Mouse (Mus musculus): ENCODE data around the gene Prkab1. TPM values are rescaled to one million over a fixed set of nuclear protein-coding genes. Genes with fewer than 3 reads are reported as not detected.
A peak's percentile ranks its signal among the peaks of the same experiment; 100 is the strongest.

Prkab1 gene
- polyA plus RNA-seq, 1 experiment: 48.9 TPM

DNA sequence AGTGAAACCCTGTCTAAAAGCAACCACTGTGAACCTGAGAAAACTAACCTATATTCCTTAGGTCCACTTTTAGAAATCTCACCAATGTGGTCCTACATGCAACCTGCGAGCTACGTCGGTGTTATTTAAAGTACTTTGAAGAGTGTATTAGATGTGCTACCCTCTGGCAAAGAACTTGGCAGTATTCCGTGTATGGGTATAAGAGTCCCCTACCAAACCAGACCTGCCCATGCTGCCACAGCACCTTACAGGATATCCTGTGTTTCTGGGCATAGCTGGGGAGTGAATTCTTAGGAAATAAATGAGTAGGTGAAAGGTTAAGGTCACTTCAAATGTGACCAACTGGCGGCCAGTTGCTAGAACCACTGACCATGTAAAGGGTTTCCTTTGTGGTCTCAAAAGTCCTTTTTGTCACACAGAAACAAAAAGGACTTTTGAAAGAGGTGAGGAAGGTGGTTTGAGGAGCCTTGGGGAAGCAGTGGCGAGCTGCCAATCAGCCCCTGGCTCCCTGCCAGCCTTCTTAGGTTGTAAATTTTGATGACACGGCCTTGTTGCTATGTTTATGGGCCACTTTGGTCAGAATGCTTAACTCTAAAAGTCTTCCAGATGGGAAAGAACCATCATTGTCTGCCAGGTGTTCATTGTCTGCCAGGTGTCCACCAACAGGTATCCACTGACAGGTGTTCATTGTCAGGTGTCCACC is 41.5 kb downstream of the Prkab1 start:
- no peak for DNase-seq (ENCODE audit: extremely low spot score in 1 of 2, low spot score in 1 of 2)

DNA sequence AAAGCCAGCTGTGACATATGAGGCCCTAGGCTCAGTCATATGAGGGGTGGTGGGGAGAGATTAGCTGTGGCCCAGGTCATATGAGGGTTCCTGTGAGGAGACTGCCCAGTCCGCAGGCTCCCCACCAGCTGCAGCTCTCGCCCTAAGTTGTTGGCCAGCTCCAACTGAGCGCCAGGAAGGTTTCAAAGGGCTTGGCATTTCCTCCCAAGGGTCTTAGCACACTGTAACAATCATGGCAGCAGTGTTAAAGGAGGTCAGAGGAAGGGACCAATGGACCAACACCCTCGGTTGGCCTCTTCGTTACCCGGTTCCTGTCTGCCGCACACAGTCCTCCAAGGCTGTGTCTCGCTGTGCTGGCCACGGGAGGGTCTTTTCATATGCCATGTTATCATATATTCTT is 43.8 kb downstream of the Prkab1 start:
- DNase-seq (ENCODE audit: extremely low spot score in 1 of 2, low spot score in 1 of 2): no peak

DNA sequence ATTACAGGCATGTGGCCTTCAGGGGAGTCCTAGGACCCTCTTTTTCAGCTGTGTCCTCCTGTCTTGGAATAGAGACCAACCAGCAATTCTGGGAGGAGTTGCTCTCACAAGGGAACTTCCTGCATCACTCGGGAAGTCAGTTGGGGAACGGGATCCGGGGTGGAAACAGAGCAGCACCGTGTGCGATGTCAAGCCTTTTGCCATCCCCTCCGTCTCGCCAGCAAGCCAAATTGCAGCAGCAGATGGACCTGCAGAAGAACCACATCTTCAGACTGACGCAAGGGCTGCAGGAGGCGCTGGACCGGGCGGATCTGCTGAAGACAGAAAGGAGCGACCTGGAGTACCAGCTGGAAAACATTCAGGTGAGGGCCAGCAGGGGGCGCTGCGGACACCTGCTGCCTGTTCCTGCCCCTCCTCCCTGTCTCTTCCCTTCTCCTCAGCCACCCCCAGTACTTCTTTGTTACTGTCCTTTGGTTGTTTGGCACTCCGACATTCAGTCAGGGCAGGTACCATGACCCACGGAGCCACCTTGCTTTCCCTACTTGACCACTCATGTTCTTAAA is 45.1 kb downstream of the Prkab1 start:
- DNase-seq (ENCODE audit: extremely low spot score in 1 of 2, low spot score in 1 of 2): peak in 1 of 2 experiments; percentile 39

DNA sequence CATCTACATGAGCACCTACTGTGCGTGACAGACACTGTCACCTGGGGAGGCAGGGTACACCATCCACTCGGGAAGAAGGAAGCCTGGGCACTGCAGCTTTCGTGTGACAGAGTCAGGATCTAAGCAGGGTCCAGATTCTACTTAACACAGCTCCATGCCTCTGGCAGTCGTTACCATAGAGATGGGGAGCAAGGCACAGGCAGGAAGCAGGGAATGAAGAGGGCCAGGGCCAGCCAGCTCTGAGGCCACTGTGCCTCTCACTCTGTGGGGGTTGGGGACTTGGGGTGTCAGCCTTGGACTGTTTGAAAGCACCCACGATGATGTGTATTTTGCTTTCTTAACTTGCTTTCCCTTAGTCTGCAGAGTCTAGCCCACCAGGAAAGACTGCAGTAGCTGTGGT is 46.1 kb downstream of the Prkab1 start:
- DNase-seq (ENCODE audit: extremely low spot score in 1 of 2, low spot score in 1 of 2): no peak

- DNase-seq (ENCODE audit: extremely low spot score in 1 of 2, low spot score in 1 of 2): no peak
Measured at GRCm38 (mm10) chr5:115977757-115978156, 46.6 kb downstream of the Prkab1 start.

DNA sequence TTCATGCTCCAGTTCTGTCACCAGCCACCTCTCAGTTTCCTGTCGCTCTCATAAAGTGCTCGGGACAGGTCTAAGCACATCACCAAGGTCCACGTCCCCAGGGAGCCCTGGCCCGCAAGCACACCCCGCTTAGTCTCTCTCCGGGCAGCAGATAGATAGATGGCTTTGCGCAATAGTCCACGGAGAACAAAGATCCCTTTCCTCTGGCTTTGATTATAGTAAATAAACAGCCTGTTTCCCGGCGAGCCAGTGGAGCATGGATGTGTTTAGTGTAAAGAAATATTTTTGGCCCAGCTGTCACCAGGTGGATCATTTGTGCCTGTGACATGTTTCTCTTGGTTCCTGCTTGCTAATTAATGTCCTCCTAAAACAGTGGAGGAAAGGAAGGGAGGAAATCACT is 47.0 kb downstream of the Prkab1 start:
- no peak for DNase-seq (ENCODE audit: extremely low spot score in 1 of 2, low spot score in 1 of 2)

DNA sequence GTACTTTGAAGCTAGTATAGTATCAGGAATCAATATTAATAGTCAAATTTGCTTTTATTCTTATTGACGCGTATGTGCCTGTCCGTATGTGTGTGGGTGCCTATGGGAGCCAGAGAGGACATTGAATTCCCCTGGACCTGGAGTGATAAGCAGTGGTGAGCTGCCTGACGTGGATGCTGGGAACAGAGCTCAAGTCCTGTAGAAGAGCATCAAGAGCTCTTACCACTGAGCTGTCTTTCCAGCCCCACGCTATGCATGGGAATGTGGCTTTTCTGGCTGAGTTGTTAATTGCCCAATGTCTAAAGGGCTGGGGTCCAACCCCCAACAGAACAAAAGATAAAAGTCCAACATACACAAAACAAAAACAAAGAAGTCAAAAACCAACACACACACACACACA is 47.9 kb downstream of the Prkab1 start:
- no peak for DNase-seq (ENCODE audit: extremely low spot score in 1 of 2, low spot score in 1 of 2)

GRCm38 (mm10) chr5:115975672-115976071 is 48.6 kb downstream of the Prkab1 start:
- DNase-seq (ENCODE audit: extremely low spot score in 1 of 2, low spot score in 1 of 2): peak in 1 of 2 experiments; percentile 39

DNA sequence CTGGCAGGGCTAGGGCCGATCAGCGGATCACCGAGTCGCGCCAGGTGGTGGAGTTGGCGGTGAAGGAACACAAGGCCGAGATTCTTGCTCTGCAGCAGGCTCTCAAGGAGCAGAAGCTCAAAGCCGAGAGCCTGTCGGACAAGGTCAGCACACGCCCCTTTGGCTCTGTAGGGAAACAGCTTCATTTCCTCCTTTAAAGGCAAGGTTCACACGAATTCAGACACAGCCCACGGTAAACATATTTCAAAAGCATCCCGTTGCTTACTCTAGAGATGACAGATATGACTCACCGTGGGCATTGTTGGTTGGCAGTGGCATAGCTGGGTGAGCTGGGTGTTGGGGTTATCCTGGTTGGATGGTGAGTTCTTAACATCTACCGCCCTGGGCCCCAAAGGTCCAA is 53.1 kb downstream of the Prkab1 start:
- DNase-seq (ENCODE audit: extremely low spot score in 1 of 2, low spot score in 1 of 2): no peak

Other genes with a start within 250 kb of the Prkab1 start
- 59.5 and 60.6 TPM in 2 replicates for gene Cit, start 179.2 kb downstream of the Prkab1 start, polyA plus RNA-seq (2012; rRNA removed)
- not detected in 2 replicates for gene Tmem233, start 58.7 kb upstream of the Prkab1 start, polyA plus RNA-seq (2012; rRNA removed)

Data from frontal cortex, adult 2 months (tissue).